Mouse (Mus musculus): ENCODE measurements around the gene Tmem87a.

Gene Tmem87a

DNA sequence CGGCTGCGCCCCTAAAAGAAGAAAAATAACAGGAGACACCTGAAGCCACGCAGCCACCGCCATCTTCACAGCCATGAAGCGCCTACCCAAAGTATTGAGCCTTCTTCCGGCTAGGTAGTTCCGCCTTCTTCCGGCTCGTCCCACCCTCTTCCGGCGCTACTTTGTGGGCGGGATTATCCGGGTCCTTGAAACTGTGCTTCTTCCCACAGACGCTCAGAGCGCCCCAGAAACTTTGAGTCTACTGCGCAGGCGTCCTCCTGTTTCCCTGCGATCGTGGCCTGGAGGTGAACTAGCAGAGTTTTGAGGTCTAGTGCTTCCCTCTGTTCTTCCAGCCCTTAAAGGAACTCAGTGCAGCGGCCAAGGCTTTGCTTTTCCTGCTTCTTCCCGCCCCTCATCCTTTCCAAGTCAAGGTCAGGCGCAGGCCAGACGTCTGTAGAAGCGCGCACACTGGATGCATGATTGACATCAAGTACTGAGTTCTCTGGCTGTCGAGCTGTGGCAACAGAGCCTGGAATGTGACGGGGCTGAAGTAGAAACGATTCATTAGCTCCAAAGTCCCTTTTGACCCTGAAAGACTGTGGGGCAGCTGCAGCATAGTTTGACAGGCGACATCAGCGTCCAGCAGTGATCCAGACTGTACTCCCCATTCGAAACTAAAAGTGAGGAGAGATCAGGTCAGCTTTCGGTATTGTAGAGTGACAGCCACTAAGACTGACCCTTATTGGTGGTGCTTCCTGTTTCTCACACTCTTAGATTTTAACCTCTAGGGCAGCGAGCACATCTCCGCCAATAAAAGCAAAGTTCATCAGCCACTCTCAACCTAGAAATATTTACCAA lies at the start of gene Tmem87a:
Tmem87a (minus strand) TSS at position 128 of the 837 bp plus-strand sequence.
- peak; percentile 90 for DNase-seq (ENCODE audit: low spot score)

DNA sequence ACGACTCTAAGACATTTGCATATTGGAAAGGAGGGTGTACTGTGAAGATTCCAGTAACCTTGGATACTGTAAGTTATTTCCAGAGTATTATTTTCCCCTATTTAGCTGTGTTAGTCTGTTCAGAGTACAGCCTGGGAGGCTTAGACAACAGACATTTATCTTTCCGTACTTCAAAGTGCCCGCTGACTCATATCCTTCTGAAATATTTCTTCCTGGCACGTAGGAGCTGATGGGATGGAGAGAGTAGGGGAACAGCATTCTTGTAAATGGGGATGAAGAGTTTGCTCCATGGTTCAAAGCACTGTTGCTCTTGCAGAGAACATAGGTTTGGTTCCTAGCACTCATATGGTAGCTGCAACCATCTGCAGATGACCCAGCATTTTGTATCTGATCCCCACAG lies 48.7 kb upstream of the Tmem87a start:
- no peak for DNase-seq (ENCODE audit: low spot score)

DNA sequence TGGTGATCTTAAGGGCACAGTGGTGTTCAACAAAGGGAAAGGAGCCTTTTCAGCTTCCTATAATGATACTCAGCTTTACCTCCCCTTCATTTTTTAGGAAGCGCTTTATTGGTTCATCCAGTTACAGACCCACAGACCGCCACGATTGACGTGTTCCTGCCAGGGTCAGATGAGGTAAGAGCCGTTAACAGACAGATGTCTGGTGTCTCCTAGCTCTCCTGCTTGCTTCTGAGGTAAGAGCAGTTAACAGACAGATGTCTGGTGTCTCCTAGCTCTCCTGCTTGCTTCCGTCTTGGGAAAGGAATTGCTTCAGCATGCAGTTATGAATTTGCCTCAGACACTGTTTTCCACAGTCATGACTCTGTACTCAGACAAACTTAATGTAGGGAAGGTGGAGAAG lies 46.8 kb upstream of the Tmem87a start:
- no peak for DNase-seq (ENCODE audit: low spot score)

DNA sequence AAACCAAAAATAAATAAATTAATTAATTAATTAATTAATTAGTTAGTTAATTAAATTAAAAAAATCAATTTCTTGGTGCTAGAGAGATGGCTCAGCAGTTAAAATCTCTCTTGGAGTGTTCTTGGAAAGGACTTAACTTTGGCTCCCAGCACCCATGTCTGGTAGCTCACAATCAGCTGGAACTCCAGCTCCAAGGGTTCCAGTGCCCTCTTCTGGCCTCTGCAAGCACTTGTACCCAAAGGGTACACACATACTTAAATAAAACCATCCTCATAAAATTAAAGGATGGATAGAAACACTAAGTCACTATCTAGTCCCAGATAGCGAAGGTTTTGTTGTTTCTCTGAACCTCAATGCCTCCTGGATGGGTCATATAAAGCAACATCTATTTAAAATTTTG lies 43.4 kb upstream of the Tmem87a start:
- DNase-seq (ENCODE audit: low spot score): no peak

DNA sequence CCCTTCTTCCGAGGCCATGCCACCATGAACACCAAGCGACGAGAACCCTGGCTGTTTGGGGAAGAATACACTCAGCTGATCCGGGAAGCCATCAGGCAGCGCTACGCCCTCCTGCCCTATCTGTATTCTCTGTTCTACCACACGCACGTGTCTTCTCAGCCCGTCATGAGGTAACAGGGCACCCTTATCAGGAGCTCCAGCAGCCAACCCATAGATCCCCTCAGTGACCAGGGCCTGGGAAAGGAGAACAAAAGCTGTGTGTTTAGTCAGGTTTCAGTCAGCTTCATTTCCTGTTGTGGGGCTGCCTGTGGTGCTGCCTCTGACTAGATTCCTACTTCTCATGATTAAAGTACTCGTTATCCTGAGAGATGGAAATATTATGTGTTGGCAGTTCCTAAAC lies 42.5 kb upstream of the Tmem87a start:
- no peak for DNase-seq (ENCODE audit: low spot score)

DNA sequence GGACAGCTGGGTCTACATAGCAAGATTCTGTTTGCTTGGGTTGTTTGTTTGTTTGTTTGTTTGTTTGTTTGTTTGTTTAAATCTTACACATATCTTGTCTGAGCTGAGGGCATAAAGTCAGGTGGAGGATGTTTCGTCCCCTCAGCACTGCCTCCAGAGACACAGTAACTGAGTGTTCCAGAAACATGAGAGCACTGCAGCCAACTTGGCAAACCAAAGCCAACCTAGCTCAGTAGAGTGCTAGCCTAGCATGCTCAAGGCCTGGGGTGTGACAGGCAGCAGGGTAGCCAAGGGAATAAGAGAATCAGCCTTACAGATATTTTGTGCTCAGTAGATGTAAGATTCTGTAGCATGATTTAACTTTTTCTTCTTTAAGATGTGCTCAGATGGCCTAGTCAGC lies 40.6 kb upstream of the Tmem87a start:
- no peak for DNase-seq (ENCODE audit: low spot score)

DNA sequence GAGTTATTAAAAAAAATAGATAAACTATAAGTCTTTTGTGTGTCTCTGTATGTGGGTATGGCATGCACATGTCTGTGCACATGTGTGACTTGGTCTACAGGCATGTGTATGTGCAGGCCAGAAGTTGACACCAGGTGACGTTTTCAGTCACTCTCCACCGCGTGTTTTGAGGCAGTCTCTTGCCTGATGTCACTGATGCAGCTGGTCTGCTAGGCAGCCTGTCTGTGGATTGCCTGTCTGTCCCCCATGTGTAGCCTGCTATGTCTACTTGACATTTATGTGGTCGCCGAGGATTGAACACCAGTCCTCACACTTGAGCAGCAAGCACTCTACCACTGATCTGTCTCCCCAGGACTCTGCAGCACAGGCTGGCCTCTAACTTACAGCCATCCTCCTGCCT lies 20.5 kb upstream of the Tmem87a start:
- no peak for DNase-seq (ENCODE audit: low spot score)

DNA sequence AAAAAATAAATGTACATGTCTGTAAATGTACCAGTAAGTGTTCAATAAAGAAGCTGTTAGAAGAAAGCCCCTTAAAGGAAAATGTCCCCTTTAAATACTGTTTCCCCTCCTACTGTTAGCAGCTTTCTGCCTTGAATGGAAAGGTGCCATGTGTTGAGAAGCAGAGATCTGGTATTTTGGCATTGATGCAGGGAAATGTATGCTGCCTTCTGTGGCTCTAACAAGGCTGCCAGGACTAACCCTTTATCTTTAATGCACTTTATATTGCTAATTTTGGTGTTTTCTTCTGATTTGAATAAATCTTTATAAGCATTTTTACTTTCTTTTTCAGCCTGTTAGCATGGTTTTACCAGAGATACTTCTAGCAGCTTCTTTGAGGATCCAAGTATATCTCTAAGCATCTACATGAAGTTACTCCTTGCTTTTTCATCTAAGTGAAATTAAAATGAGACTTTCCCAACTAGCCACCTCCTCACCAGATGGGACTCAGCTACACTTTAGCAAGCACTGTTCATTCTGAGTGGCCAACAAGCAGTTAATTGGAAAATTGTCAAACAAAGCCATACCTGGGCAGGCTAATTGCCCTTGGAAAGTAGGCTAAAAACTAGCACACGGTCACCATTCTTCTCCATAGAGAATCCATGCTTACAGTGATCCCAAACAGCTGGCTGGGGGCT lies 11.0 kb upstream of the Tmem87a start:
- DNase-seq (ENCODE audit: low spot score): no peak

DNA sequence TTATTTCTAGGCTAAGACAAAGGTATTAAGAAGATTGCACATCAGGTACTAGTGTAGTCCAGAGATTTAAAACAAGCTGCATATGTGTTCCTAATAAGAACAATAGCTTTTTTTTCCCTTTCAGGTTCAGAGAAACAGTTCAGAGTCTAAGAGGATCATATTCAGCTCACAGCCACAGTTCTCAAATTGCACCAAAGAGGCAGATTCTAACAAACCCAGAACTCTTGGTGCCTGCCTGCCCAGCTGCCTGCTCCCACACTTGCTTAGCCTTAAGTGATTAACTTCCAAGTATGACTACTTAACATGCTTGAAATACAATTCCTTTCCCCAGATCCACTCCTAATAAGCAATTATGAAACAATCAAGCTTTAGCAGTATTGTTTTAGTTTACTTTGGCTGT lies 10.2 kb upstream of the Tmem87a start:
- no peak for DNase-seq (ENCODE audit: low spot score)

DNA sequence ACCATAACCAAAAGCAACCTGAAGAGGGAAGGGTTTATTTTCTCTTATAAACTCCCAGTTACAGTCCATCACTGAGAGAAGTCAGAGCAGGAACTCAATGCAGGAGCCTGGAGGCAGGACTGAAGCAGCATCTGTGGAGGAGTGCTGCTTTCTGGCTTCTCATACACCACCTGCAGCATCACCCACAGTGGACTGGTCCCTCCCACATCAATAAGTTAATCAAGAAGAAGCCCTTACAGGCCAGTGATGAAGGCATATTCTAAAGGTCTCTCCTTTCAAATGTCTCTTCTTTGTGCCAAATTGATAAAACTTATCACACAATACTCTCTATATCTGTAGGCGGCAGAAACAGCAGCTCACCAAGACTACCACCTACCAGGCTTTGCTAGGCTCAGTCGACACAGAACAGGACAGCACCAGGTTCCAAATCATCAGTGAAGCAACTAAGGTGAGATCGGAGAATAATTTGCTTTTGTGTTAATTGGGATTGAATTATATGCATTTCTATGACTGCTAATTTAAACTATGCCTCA lies 7.2 kb upstream of the Tmem87a start:
- no peak for DNase-seq (ENCODE audit: low spot score)

DNA sequence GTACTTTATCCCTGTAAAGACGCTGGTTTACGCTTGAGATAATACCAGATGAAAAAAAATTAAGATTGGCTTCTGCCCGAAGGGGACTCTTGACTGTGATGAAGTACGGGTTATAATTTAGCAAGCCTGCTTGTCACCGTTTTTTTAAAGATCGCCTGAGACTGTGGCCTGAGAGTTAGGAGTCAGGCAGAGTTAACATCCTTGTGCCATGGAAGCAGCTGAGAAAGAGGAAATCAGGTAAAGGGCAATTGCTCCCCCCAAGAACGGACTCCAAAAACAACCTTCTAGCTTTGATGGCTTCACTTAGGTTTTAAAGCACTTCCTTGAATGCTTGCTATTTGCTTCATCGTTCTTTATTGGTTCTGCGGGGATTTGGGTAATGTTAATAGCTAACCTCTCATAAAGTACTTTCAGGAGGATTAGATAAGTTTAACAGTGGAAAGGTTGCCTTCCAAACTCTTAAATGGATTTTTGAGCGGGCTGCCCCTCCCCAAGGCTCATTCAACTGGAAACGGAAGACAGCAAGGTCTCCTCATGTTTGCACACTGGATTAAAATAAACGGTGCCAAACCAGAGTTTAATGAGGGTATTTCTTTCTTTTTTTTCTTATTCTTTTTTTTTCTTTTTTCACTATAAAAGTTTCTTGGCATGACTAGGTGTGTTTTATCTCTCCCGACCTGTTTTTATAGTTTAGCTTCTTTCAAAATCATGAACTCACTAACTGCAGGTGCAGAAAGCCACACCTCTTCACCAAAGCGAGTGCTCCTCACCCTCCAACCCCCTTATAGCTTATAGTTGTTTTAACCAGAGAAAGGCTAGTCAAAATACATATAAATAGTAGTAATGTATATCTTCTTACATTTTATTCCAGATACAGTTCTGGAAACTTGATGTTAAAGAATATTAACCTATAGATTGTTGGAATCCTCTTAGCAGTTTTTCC lies 1.2 kb upstream of the Tmem87a start:
- no peak for DNase-seq (ENCODE audit: low spot score)

DNA sequence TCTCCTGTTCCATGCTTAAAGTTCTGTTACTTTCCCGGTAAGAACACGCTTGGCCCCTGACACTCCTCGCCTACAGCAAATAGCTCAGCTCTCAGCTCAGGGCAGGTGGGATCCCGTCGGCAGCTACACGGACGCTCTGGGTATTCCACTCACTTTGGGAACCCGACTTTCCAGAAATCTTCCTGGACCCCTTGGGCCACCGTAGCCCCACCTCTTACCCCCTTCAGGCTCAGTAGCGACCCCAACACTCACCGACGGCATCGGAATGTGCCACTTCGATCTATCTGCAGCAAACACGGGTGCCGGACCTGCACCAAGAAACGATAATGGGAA lies 294 bp downstream of the Tmem87a start, which contains the start of gene Ganc:
Ganc (plus strand) TSS at position 244 of the 333 bp plus-strand sequence.
- no peak for DNase-seq (ENCODE audit: low spot score)

DNA sequence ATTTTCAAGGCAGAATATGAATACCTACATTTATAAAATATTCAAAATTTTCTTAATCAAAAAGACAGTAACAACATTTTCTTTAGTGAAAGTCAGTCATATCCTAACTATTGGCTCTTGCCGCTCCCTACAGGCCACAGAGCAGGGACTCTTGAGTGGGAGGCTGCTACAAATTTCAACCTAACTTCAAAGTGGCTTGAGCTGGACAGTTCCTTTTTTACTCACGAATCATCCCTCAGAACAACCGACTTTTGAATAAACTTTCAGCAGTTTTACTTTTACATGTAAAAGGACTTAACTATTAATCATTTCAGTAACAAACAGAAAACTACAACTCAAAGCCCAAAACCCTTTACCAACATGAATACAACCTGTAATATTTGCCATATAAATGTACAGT lies 1.1 kb downstream of the Tmem87a start:
- no peak for DNase-seq (ENCODE audit: low spot score)

DNA sequence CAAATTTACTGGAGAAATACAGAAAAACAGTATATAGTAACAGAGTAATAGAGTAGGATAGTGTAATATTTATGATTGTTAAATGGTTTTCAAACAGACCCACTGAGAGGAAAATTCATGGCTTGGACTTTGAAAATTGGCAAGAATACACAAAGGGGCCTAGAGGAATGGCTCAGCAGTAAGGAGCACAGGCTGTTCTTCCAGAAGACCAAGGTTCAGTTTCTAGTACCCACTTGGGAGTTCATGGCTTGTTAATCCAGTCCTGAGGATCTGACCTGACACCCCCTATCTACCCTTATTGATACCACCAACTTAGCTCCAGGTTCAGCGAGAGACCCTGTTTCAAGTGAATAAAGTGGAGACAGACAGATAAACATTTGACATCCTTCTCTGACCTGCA lies 6.0 kb downstream of the Tmem87a start:
- DNase-seq (ENCODE audit: low spot score): no peak

DNA sequence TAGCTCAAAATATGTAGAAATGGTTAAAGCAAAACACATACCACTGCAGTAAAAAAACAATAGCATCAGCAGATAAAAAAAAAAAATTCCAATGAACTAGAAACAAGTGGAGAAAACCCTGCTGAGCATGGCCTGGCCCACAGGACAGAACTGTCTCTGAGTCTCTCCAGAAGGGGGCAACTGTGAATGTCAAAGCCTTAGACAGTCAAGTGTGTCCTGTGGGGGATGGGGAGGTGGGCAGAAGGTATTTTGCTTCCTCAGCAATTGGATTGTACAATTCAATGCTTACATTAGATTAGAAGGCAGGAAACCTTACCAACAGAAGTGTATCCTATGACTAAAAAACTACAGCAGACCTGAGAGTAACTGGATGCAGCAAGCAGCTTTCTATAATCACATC lies 11.5 kb downstream of the Tmem87a start:
- DNase-seq (ENCODE audit: low spot score): no peak

DNA sequence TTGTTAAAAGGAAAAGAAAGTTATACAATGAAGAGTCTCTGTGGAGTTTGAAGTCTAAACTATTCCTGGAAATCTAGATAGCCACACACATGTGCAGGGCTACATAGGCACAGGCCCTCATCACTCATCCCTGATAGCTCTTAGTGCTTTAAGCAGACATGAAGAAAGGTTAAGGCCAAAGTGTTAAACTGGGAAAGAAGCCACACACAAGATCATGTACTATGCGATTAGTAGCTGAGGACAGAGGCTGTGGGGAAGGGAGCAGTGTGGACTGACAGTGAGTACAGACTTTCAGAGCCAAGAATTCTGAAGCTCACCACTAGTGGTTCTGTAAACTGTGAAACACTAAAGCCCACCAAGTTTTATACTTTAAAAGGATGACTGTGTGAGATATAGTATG lies 13.0 kb downstream of the Tmem87a start:
- no peak for DNase-seq (ENCODE audit: low spot score)

DNA sequence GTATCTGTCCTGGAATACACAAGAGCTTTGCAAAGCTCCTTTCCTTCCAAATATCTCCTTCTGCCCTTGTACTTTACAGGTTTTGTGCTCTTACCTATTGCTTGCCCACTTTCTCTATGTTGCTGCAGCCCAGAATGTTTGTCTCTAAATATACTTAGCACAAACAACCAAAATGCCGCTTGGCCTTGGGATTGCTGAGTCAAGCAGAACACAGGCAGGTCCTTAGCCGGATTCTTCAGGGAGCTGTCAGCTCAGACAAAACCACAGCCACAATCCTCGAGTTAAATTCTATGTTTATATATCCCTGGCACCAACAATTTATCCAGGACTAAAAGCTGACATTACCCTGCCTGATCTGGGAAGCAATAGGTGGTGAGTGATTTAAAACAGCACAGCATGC lies 14.5 kb downstream of the Tmem87a start:
- no peak for DNase-seq (ENCODE audit: low spot score)

DNA sequence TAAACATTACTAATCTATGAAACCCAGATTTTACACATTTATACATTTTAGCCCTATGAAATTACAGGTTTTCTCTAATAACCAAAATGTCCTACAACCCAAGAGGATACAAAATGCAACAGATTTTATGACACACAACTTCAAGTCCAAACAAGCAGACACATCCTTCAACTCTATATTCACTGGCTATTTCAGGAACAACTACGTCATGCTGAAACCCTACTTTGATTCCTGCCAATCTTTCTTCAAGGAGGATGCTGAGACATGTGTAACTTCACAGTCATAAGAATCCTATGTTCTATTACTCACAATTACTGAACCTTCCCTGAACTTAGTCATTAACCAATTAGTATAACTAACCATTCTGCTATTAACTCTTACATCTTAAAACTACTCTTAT lies 16.6 kb downstream of the Tmem87a start:
- no peak for DNase-seq (ENCODE audit: low spot score)

DNA sequence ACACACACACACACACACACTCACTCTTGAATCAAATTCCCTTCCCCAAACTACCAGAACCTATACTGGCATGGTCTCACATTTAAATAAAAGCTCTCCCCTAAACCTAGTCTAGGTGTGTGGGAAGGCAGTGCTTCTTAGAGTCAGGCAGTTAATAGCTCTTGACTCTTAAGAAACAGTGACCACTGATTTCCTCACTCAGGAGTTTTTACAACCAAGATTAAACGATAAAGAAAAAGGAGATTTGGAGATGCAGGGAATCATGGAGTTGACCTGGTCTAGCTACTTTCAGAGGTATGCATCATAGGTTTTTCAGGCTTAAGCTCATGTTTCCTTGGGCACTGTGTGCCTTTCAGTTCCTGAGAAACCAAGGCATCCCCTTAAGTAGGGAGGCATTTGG lies 17.6 kb downstream of the Tmem87a start:
- no peak for DNase-seq (ENCODE audit: low spot score)

DNA sequence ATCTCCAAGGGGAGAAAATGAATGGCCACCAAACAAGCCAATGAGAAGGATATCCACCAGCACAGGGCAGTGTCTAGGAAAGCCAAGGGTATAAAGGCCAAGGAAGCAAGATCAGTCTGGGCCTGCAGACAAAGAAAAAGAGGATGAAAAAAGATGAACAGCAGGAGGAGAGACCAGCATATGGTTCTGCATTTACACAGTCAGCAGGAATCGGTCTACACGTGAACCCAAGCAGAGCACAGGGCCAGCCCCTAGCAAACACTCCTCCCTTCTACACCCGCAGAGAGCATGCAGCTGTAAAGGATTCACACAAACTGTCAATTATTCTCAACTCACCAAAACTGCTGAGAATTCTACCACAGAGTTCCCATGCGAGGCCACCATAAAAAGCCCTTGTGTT lies 30.1 kb downstream of the Tmem87a start:
- DNase-seq (ENCODE audit: low spot score): no peak

DNA sequence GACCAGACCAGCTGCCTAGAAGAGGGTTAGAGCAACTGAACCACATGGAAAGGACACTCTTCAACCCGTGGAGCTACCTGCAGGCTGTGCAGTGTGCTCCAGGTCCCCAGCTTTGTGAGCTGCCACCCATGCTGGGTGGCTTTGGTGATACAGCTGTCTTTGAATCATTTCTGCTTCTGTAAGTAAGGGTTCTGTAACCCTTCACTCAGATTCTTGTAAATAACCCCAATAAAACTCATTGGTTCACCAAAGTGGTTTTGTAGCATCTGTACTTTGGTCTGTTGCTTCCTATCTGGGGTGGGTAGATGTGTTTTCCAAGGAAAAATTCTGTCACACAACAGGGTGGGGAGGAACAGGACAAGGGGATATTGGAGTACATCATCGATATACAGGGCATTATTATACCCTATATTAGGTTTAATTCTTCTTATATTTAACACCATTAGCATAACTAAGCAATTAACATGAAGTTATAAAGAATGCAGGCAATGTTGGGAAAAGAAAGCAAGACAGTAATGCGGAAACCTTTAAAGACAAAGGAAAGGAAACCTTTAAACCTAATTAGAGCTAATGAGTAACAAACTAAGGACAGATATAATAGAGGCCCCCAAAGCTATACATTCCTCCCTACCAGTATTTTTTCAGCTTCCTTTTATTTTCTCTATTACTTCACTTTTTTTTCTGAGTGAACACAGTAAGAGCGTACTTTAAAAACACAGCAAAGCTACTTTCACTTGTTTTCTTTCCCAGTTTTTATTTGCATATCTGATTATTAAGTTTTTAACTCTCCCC lies 36.3 kb downstream of the Tmem87a start:
- no peak for DNase-seq (ENCODE audit: low spot score)

DNA sequence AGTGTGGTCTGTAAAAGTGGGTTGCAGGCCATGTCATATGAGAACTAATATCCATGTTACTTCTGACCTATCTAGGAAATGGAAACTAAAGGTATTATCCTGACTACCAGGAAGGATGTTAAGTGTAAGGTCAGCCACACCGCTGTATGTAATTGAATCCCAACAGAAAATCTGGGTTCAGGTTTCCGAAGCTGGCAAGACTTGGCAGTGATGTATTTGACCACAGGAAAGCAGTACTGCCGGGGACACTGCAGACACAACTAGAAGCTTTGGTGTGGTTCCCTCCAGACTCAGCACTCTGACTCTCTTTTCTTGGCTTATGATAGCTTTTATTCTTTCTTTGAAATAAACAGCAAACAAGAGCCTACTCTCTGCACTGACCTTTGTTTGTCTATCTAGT lies 37.4 kb downstream of the Tmem87a start:
- no peak for DNase-seq (ENCODE audit: low spot score)
